Mouse (Mus musculus): ENCODE measurements around the gene Ptpn11. TPM values are rescaled to one million over a fixed set of nuclear protein-coding genes. Genes with fewer than 3 reads are reported as not detected.

The Ptpn11 gene
- 57.9 TPM for polyA plus RNA-seq (2014; fragmentation: Illumina TruSeq; extraction: RNeasy Lipid Tissue Mini Kit (QIAGEN cat#74804); ENCODE audit: low read depth, low replicate concordance)

DNA sequence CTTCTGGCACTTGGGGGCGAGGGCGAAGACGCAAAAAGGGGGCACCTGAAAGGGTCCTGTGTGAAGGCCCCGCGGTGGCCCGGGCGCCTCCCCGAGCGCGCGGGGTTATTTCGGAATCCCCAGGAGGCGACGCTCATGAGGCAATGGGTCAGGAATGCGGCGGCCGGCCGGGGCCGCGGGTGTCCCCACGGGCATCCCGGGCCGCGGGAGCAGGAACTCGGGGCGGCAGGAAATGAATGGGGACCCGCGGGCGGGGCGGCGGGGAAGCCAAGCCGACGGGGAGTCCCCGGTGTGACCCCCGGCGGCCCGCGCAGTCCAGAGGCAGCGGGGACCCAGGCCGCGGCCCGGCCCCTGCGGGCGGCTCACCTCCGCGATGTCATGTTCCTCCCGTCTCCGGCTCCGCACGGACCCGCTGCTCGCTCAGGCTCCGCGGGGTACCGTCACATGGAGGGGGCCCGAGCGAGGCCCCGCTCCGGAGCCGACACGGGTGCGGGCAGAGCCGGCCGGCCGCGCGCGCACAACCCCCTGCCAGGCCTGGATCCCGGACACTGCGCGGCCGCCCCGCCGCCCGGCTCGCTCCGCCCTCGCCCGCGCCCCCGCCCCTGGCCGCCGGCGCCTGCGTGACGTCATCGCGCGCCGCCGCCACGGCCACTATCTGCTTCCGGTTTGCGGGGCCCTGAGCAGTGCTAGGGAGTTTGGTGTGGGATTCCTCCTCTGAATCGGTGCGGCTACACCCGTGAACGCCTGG lies at the start of gene Ptpn11:
Ptpn11 (minus strand) TSS at position 562 of the 748 bp plus-strand sequence.

DNA sequence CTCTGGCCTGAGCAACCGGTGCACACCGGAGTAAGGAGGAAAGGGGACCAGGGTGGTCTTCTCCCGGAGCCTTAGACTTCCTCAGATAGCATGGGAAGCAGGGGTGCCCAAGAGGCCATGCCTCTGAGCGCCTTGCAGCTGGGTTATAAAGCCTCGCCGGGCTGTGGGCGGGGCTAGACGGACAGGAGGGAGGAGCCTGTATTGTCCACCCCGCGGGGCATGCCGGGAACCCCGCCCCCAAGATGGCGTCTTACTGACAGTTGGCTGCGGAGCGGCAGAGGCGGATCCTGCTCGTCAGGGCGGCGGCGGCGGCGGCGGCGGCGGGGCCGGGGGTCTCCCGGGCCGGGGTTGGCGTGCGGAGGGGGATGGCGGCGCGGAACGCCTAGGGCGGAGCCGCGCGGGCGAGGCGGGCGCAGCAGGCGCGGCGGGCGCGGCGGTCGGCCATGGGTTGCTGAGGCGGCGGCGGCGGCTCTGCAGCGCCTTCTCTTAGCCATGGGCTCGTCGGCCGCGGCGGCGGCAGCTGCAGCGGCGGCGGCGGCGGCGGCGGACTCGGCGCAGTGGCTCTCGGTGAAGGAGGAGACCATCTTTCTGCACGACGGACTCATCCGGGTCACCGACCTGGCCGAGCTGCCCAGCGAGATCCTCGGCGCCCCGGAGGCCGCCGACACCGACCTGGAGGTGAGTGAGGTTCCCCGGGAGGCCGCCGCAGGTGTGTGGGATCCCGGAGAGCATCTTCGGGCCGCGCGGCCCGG lies 29.0 kb upstream of the Ptpn11 start, which contains the start of gene Hectd4:
Hectd4 (plus strand) TSS at position 240 of the 752 bp plus-strand sequence.

DNA sequence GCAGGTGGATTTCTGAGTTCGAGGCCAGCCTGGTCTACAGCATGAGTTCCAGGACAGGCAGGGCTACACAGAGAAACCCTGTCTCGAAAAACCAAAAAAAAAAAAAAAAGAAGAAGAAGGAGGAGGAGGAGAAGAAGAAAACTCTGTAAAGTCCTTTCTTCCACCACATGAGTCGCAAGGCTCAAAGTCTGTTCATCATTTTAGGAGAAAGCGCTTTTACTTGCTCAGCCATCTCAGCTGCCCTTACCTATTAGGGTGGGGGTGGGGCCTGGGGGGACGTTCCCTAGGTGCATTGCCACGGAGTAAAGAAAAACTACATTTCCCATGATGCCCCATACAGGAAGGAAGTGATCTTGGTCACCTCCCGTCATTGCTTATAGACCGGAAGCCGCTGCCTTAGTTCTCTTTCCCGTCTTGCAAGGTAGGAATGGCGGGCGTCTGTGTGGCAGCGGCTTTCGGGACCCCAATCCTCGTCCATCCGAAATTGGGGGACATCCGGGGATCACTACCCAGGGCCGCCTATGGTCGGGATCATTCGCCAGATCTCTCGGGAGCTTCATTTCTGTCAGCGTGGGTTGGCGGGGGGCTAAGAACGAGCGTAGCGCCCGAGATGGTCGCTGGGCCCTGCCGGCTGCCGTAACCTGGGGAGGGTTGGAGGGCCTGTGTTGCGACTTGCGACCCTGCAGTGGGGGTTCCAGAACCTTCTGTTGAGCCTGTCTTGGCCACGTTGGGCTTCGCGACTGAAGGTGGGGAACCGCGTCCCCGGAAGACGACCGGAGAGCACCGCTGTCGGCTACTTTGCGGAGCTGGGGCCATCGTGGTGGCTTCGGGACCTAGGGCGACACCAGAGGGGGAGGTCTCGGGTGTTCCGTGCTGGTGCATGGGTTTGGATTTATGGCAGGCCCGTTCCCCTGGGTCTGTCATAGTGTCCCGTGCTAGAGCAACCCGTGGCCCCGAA lies 13.2 kb upstream of the Ptpn11 start, which contains the start of gene Rpl6:
Rpl6 (plus strand) TSS at position 350 of the 958 bp plus-strand sequence.

Other genes with a start within 250 kb of the Ptpn11 start
- 2.5 TPM for gene Rph3a, start 181.3 kb downstream of the Ptpn11 start, polyA plus RNA-seq (2014; fragmentation: Illumina TruSeq; extraction: RNeasy Lipid Tissue Mini Kit (QIAGEN cat#74804); ENCODE audit: low read depth, low replicate concordance)
- 302 TPM for gene Rpl6, start 13.1 kb upstream of the Ptpn11 start, polyA plus RNA-seq (2014; fragmentation: Illumina TruSeq; extraction: RNeasy Lipid Tissue Mini Kit (QIAGEN cat#74804); ENCODE audit: low read depth, low replicate concordance)
- 4.0 TPM for gene Hectd4, start 28.8 kb upstream of the Ptpn11 start, polyA plus RNA-seq (2014; fragmentation: Illumina TruSeq; extraction: RNeasy Lipid Tissue Mini Kit (QIAGEN cat#74804); ENCODE audit: low read depth, low replicate concordance)
- gene Trafd1, start 194.2 kb upstream of the Ptpn11 start, polyA plus RNA-seq (2014; fragmentation: Illumina TruSeq; extraction: RNeasy Lipid Tissue Mini Kit (QIAGEN cat#74804); ENCODE audit: low read depth, low replicate concordance), result 15.9 TPM
- gene Naa25, start 206.5 kb upstream of the Ptpn11 start, polyA plus RNA-seq (2014; fragmentation: Illumina TruSeq; extraction: RNeasy Lipid Tissue Mini Kit (QIAGEN cat#74804); ENCODE audit: low read depth, low replicate concordance), result 76.0 TPM